Mouse (Mus musculus) lung, postnatal 0 days (tissue): Measurements from ENCODE around the gene Mkrn1.

Experiments used
- CTCF ChIP-seq: IDR thresholded peaks from 2 replicates; pipeline ENCODE4 v1.5.1; 2016; ENCODE audit warnings: antibody characterized with exemption, mild to moderate bottlenecking
- EP300 ChIP-seq: IDR thresholded peaks from 2 replicates; pipeline ENCODE4 v1.6.1; 2016; ENCODE audit warnings: antibody characterized with exemption, mild to moderate bottlenecking, control low read depth

DNA sequence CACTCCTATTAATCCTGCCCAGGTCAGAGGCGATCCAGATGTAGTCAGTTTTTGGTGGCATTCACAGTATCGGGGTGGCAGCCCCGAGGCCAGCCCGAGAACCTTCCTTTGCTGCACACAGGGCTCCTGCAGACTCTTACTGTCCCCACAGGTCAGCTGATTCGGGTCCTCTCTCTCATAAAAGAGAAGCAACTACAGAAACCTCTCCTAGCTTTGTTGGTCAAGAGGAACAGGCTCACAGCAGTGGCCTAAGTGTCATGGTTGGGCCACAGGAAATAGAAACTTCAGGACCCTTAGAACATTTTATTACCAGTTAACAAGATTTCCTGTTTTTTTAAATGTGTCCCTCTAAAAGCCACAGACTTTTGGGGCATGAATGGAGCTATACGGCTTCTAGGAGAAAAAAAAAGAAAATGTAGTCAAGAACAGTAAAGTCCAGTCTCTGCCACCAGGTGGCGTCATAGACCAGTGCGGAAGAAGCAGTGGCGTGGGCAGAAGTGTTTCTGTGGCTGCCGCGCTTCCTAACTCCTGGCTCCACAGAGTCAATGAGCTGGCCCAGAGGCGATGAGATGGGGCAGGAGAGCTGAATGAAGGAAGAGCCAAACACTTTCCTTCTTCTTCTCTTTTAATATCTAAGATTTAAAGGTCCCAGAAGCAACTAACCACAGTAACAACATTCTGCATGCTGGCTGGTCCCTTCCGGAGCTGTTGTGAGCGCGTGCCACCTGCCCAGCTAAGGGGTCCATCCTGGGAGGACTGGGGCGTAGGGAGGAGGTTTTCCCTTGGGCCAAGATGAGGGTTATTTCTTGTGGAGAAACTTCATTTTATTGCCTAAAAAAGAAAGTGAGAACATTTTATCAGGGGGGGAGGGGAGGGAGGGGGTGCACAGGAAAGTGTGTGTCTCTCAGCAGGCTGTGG lies 42.6 kb upstream of the Mkrn1 start:
- TF ChIP-seq EP300: no peak
- TF ChIP-seq CTCF: peak; percentile 92
